Mouse (Mus musculus): ENCODE results near the gene Nfkbiz.

- TF ChIP-seq POLR2A (IDR thresholded peaks at IDR 0.05; ENCODE audit: low read depth, low read length) (no peak), CTCF (conservative IDR thresholded peaks at IDR 0.05; ENCODE audit: insufficient read depth, insufficient read length, low read depth, low read length) (no peak)
Observed at GRCm38 (mm10) chr16:55837168-55837567, 1.5 kb downstream of the Nfkbiz start.

Data from kidney, adult 2 months (tissue).